Mouse (Mus musculus) intestine, postnatal 0 days (tissue): ENCODE measurements at regions not wholly inside any gene's neighbourhood (a gene's known extent, or its start where the extent isn't known, plus 50 kb on each side); places are given as distances from the start of the nearest gene placed in this dataset.

ENCODE experiments used
- ATAC-seq: fragments of 200-750 bp; cut with Nextera tagmentation; 2 replicates; pipeline ENCODE4 v1.8.0; 2017; ENCODE audit warnings: mild to moderate bottlenecking, moderate TSS enrichment, moderate library complexity
- H3K27ac ChIP-seq: fragments of 300-500 bp; sonication (generic); 2 replicates; pipeline ENCODE4 v1.5.1; 2014; ENCODE audit warnings: mild to moderate bottlenecking, low read depth, low read length, moderate library complexity
- H3K27me3 ChIP-seq: fragments of 300-500 bp; sonication (generic); replicated peaks from 2 replicates; pipeline ENCODE4 v1.6.1; 2014; ENCODE audit warnings: low read length, mixed read lengths; ENCODE audit not compliant: control insufficient read depth, insufficient read depth
- H3K36me3 ChIP-seq: fragments of 300-500 bp; sonication (generic); 2 replicates; pipeline ENCODE4 v1.6.1; 2014; ENCODE audit warnings: mild to moderate bottlenecking, moderate library complexity; ENCODE audit not compliant: control insufficient read depth, insufficient read depth
- H3K4me1 ChIP-seq: fragments of 300-500 bp; sonication (generic); replicated peaks from 2 replicates; pipeline ENCODE4 v1.6.1; 2014; ENCODE audit warnings: antibody characterized with exemption, low read length, mixed read lengths; ENCODE audit not compliant: control insufficient read depth, insufficient read depth
- H3K4me2 ChIP-seq: fragments of 300-500 bp; sonication (generic); replicated peaks from 2 replicates; pipeline ENCODE4 v1.6.1; 2014; ENCODE audit warnings: low read depth, mild to moderate bottlenecking, moderate library complexity
- H3K4me3 ChIP-seq: fragments of 300-500 bp; sonication (generic); 2 replicates; pipeline ENCODE4 v1.5.1; 2014; ENCODE audit warnings: low read depth, low read length
- H3K9ac ChIP-seq: fragments of 300-500 bp; sonication (generic); 2 replicates; pipeline ENCODE4 v1.6.1; 2014; ENCODE audit warnings: mild to moderate bottlenecking, low read depth, low read length
- H3K9me3 ChIP-seq: fragments of 300-500 bp; sonication (generic); 2 replicates; pipeline ENCODE4 v1.6.1; 2016; ENCODE audit warnings: mixed run types; ENCODE audit not compliant: control insufficient read depth
- CTCF ChIP-seq: sonication (generic); IDR thresholded peaks from 2 replicates; pipeline ENCODE4 v1.5.1; 2016; ENCODE audit warnings: low read depth, mild to moderate bottlenecking, control low read depth, antibody characterized with exemption, moderate library complexity
- WGBS: fragments of 180-500 bp; shearing (Covaris S2); extraction: QIAGEN DNeasy Blood & Tissue Kit; methylation state at CpG from one replicate; pipeline ENCODE4 v1.1.7; 2014; 5-methylcytosine and 5-hydroxymethylcytosine counted together

DNA sequence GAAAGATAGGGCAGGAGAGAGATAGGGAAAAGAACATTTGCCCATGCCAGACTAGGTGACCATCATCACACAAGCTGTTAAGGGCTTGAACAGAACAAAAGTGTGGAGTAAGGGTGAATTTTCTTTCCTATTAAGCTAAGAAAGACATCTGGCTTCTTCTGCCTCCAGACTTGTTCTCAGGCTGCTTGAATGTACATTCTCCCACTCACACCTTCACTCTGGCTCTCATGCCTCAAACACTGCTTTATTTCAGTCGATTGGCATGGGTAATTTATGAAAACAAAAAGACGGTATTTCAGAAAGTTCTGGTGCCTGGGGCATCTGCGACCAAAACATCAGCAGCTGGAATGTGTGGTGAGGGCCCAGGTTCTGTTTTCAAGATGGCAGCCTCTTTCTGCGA is 79.1 kb downstream of the Ifi44 start:
- Histone ChIP-seq H3K4me2 (no peak overlapping the region), H3K27me3 (no peaks in the 10 kb centered on the region), H3K4me1 (no peaks in the 10 kb centered on the region), H3K9me3 (no peaks in the 10 kb centered on the region), H3K4me3 (no peak overlapping the region), H3K27ac (no peak overlapping the region), H3K9ac (no peak overlapping the region), H3K36me3 (no peaks in the 10 kb centered on the region)
- ATAC-seq = no peak
- TF ChIP-seq CTCF = no peak
- WGBS = 89% methylated on average over 4 of the region's 4 CpGs

DNA sequence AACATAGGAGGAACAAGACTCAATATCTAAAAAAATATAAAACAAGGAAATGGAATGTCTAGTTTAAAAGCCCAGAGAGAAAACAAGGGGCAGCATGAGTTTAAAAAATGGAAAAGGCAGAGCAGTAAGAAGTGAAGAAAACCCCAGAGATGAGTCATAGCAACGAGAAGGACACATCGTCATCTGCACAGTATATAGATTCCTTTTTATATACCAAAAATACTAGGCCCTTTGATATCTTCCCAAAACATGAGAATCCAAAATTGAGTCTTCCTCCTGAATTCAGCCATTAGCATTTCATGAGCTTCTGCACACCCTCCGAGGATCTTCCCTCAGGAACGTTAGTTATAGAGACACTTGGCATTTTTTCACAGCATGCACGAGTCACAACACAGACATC is 96.5 kb downstream of the Ifi44 start:
- Histone ChIP-seq H3K4me3 (no peak overlapping the region), H3K4me1 (no peaks in the 10 kb centered on the region), H3K27me3 (no peaks in the 10 kb centered on the region), H3K9me3 (no peaks in the 10 kb centered on the region), H3K27ac (no peak overlapping the region), H3K36me3 (no peaks in the 10 kb centered on the region), H3K9ac (no peak overlapping the region), H3K4me2 (no peak overlapping the region)
- ATAC-seq = no peak
- TF ChIP-seq CTCF = no peak
- WGBS = 89% methylated on average over 5 of the region's 5 CpGs

DNA sequence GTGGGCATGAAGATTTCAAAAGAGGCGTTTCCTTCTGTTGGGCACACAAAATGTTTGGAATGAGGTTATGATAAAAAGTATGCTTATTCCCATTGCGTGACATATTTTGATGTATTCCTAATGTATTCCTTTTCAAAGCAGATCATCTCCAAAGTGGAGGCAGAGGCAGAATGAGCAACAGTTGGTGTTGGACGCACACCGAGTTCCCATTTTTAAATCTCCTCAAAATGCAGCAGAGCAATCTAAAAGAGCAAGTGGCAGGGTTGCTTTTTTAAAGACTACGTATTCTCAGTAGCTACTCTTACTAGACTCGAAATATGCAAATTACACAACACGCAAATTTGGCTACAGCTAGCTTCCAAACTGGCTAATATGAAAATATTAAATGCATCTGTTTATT is 98.2 kb downstream of the Ifi44 start:
- no peaks in the 10 kb centered on the region for H3K4me1 ChIP-seq
- ATAC-seq = no peak
- H3K4me3 ChIP-seq = no peak overlapping the region
- H3K36me3 ChIP-seq = no peaks in the 10 kb centered on the region
- no peak overlapping the region for H3K9ac ChIP-seq
- no peak for TF ChIP-seq CTCF
- WGBS = 86% methylated on average over 7 of the region's 7 CpGs
- no peaks in the 10 kb centered on the region for H3K27me3 ChIP-seq
- H3K4me2 ChIP-seq = no peak overlapping the region
- no peak overlapping the region for H3K27ac ChIP-seq
- no peaks in the 10 kb centered on the region for H3K9me3 ChIP-seq

DNA sequence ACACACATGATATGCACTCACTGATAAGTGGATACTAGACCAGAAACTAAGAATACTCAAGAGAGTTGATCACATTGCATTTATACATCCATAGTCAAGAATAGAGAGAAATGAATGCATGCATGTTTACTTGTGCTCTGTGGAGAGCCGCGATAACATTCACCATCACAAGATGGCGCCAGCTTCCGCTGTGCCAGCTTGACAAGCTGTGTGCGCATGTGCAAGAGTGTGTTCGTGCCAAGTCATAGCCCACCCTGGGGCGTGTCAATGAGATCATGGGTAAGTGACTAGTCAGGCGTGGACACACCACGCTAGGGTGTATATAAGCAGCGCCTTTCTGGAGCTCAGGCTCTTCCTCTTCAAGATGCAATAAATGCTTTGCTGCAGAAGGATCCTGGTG is 102.1 kb downstream of the Ifi44 start:
- 72% methylated on average over 10 of the region's 10 CpGs for WGBS
- no peaks in the 10 kb centered on the region for H3K36me3 ChIP-seq
- no peak overlapping the region for H3K9ac ChIP-seq
- H3K27ac ChIP-seq = no peak overlapping the region
- H3K27me3 ChIP-seq = no peaks in the 10 kb centered on the region
- TF ChIP-seq CTCF = peak; percentile 28
- no peaks in the 10 kb centered on the region for H3K9me3 ChIP-seq
- H3K4me1 ChIP-seq = no peaks in the 10 kb centered on the region
- no peak overlapping the region for H3K4me3 ChIP-seq
- ATAC-seq = no peak
- H3K4me2 ChIP-seq = no peak overlapping the region

DNA sequence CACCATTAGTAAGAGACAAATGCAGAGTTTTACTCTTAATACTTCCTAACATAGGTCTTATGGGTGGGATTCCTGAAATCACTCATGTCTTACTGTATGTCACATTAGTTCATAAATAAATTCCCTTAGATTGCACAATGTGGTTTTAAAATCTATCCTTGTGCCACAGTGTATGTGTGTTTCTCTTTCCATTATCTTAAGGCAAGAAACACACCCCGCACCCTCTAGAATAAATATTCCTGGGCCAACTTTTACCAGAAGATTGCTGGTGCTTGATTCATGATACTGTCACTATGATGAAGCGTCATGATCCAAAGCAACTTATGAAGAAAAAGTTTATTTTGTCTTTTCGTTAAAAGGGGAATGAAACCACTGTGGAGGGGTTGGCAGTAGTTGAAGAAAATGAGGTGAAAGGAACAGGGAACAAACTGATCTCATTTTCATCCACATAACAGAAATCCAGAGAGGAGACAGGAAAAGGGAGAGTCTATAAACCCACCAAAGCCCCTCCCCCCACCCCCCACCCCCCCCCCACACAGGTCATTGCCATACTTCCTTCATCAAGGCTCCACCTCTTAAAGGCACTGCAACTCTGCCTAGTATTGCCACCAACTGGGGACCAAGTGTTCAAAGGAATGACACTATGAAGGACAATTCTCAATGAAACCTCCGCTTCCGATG is 110.2 kb downstream of the Ifi44 start:
- H3K9ac ChIP-seq = no peak overlapping the region
- no peaks in the 10 kb centered on the region for H3K36me3 ChIP-seq
- H3K4me1 ChIP-seq = no peaks in the 10 kb centered on the region
- no peak overlapping the region for H3K4me2 ChIP-seq
- no peak for ATAC-seq
- no peak for TF ChIP-seq CTCF
- no peaks in the 10 kb centered on the region for H3K27me3 ChIP-seq
- no peak overlapping the region for H3K4me3 ChIP-seq
- H3K27ac ChIP-seq = no peak overlapping the region
- H3K9me3 ChIP-seq = no peaks in the 10 kb centered on the region
- 91% methylated on average over 5 of the region's 5 CpGs for WGBS

DNA sequence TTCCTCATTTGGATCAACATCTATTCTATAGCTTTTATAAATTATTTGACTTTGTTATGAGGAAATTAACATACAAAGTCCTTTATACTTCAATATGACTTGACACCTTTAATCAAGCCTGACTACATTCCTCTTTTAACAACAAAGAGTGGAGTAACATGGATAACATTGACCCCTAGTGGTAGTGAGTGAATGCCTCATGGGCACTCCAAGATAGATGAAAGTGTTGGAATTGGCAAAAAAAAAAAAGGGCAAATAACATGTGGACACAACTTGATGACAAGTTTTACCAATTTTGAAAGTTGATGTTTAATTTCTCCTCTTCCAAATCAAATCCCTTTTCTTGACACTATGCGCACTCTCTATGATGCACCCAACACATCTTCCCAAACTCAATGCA is 111.4 kb downstream of the Ifi44 start:
- no peak for ATAC-seq

DNA sequence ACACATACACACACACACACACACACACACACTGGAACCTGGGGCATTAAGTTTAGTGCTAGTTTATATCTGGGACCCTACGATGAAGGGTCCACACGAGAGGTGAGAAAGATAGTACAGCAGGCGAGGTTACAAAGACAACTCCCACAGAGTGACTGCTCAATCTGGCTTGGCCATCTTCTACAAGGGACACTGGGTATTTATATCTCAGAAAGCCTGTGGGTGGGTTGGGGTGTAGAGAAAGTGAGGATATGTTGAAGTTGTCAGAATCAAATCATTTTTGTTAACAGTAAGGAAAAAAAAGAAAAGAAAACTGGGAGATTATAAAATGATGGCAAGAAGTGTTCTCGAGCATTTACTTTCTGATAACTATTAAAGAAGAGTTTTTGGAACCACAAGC is 138.8 kb downstream of the Ifi44 start:
- WGBS = 85% methylated on average over 4 of the region's 4 CpGs
- Histone ChIP-seq H3K9me3 (no peaks in the 10 kb centered on the region), H3K4me1 (no peaks in the 10 kb centered on the region), H3K9ac (no peak overlapping the region), H3K27me3 (no peaks in the 10 kb centered on the region), H3K4me3 (no peak overlapping the region), H3K4me2 (no peak overlapping the region), H3K36me3 (no peaks in the 10 kb centered on the region), H3K27ac (no peak overlapping the region)
- TF ChIP-seq CTCF = no peak
- no peak for ATAC-seq

More for the DNA sequence above, 111.4 kb downstream of the Ifi44 start:
- peak; percentile 18 for TF ChIP-seq CTCF
- Histone ChIP-seq H3K9me3 (no peaks in the 10 kb centered on the region), H3K9ac (no peak overlapping the region), H3K4me3 (no peak overlapping the region), H3K4me1 (no peaks in the 10 kb centered on the region), H3K4me2 (no peak overlapping the region), H3K27me3 (no peaks in the 10 kb centered on the region), H3K27ac (no peak overlapping the region), H3K36me3 (no peaks in the 10 kb centered on the region)
- WGBS = 91% methylated on average over 1 of the region's 1 CpGs
